Mouse (Mus musculus): ENCODE data around the gene Plppr2.

Plppr2 gene

DNA sequence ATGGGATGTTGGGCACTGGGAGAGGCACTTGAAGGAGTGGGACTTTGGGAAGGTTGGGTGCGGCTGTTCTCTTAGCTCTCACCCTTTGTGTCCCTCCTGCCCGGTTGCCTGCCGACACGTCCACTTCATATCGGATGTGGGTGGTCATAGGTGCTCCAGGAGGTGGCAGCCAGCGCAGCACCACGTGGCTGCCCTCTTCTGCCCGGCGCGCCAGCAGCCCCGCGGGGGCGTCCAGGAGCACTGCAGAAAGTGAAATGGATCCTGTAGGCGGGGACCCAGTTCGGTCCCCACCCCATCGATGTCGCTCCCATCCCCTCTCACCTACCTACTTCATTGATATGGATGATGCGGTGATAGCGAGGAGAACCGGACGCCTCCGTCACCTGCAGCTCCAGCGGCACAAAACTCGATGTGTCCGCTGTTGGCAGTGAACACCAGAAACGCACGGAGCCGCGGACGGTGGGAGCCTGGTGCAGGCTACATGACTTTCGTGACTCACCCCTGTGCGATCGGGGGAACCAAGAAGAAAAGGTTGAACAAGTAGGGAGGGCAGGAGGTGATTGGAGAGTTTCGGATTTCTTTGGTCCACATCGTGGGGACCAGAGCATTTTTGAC is 24.6 kb downstream of the Plppr2 start:
- peak; percentile 8 for ATAC-seq (ENCODE audit: low TSS enrichment)

- ATAC-seq (ENCODE audit: low TSS enrichment), result peak; percentile 11; the same call in 1 of the 2 replicates
Measured at GRCm38 (mm10) chr9:21962010-21962409, 25.2 kb downstream of the Plppr2 start.

GRCm38 (mm10) chr9:21962416-21963059 is 25.7 kb downstream of the Plppr2 start:
- ATAC-seq (ENCODE audit: low TSS enrichment), result peak; percentile 72

DNA sequence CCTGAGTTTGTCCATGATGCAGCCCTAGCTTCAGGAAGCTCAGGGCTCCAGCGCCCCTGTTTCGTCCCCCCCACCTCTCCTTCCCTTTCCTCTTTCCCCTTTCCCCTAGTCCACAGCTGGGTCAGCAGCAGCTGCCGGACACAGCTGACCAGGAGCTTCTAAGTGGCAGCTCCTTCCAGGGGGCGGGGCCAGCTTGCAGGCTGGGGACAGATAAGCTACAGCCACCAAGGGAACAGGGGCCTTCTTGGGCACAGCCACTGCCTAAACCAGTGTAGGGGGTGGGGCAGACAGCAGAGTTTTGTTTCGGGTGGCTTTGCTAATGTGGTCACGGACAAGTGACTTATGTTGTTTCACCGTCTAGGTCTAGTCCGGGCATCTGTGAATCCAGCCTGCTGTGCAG is 26.6 kb downstream of the Plppr2 start, which contains the start of gene Epor:
Epor (minus strand) TSS at position 90 of the 400 bp plus-strand sequence.
- no peak for ATAC-seq (ENCODE audit: low TSS enrichment)

DNA sequence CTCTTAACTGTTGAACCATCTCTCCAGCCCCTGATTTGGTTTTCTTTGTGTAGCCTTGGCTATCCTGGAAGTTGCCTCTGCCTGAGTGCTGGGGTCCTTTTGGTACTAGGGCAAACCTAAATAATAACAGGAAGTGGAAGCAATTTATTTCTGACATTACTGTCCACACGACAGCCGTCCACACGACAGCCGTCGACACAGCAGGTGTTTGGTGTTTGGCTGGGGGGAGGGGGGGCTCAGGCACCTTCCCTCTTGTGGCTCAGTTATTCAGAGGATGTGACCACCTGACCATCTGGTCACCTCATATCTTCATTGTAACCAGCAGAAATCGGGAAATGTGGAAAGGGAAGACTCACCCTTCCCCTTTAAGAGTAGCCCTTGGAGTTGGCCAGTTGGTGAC is 32.0 kb downstream of the Plppr2 start:
- no peak for ATAC-seq (ENCODE audit: low TSS enrichment)

DNA sequence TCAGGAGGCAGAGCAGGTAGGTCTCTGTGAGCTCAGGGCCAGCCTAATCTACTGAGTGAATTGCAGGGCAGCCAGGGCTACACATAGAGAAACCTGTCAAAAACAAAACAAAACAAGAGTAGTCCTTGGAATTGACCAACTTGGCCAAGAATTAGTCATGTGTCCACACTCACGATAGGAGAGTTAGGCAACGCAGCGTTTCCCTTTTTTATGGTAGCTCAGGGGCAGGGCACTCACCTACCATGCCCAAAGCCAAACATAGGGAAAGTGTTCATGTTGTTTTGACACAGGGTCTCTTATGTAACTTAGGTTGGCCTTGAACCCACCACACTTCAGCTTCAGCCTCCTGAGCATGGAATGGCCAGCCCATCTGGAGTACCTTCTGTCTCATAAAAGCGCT is 32.5 kb downstream of the Plppr2 start:
- no peak for ATAC-seq (ENCODE audit: low TSS enrichment)

DNA sequence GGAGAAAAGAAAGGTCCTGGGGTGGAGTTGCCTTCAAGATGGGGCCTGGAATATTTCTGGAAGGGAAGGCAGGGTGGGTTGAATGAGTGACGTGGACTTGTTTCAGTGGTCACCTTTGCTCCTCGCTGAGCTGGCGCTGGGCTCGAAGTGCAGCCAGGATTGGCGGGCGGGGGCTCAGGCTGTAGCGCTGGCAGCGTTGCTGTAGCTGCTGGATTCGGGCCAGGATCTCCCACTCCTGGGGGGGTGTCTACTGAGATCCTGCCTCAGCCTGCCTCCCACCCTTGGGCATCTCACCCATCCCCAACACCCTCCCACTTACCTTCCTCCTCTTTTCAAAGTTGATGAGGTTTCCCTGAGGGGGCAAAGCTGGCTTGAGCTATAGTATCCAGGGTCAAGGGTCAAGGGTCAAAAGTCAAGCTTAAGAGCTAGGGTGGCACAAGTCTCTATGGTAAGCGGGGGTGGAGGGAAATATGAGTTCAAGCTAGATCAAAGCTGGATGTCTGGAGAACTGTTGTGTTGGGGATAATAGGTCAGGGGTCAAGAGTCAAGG is 39.9 kb downstream of the Plppr2 start:
- ATAC-seq (ENCODE audit: low TSS enrichment), result no peak

GRCm38 (mm10) chr9:21977331-21977730 is 40.5 kb downstream of the Plppr2 start:
- ATAC-seq (ENCODE audit: low TSS enrichment), result no peak

GRCm38 (mm10) chr9:21977972-21978371 is 41.1 kb downstream of the Plppr2 start:
- ATAC-seq (ENCODE audit: low TSS enrichment), result no peak

DNA sequence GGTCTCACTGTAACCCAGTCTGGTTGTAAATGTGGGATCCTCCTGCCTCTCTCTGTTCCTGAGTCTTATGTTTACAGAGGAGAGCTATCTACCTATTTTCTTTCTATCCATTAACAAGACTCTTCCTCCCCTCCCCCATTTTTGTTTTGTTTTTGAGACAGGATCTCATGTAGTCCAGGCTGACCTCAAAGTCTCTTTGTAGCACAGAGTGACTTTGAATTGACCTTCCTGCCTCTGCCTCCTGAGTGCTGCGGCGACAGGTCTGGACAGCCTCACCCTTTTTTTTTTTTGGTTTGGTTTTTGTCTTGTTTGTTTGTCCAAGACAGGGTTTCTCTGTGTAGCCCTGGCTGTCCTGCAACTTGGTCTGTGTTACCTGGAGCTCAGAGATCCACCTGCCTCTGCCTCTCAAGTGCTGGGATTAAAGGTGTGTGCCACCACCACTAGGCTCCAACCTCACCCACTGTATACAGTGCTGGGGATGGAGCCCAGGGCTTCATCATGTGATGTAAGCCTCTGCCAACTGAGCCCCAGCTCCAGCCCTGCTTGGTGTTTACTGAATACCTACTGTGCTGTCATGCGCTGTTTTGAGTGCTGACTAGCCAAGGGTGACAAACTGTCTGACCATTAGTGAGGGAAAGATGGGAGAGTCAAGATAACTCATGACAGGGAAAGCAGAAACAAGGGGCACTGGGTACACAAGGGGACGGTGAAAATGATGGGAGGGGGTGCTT is 41.7 kb downstream of the Plppr2 start:
- ATAC-seq (ENCODE audit: low TSS enrichment), result no peak

DNA sequence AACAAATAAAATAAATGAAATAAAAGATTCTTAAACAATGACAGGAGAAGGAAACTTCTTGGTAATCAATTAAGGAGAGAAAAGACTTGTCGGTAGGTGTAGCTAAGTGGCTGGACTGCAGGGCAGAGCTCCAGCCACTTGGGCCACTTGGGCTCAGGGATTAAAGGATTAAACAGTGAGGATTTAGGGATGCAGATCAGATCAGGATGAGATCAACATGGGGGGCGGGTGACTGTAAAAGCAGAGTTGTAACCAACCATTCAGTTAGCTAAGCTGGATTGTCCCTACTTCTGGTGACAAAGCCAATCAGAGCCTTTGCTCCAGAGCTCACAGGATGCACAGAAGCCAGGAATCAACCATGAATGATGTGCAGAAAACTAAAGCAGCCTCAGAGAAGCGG is 47.1 kb downstream of the Plppr2 start:
- no peak for ATAC-seq (ENCODE audit: low TSS enrichment)

GRCm38 (mm10) chr9:21987592-21988342 is 50.9 kb downstream of the Plppr2 start:
- no peak for ATAC-seq (ENCODE audit: low TSS enrichment)

DNA sequence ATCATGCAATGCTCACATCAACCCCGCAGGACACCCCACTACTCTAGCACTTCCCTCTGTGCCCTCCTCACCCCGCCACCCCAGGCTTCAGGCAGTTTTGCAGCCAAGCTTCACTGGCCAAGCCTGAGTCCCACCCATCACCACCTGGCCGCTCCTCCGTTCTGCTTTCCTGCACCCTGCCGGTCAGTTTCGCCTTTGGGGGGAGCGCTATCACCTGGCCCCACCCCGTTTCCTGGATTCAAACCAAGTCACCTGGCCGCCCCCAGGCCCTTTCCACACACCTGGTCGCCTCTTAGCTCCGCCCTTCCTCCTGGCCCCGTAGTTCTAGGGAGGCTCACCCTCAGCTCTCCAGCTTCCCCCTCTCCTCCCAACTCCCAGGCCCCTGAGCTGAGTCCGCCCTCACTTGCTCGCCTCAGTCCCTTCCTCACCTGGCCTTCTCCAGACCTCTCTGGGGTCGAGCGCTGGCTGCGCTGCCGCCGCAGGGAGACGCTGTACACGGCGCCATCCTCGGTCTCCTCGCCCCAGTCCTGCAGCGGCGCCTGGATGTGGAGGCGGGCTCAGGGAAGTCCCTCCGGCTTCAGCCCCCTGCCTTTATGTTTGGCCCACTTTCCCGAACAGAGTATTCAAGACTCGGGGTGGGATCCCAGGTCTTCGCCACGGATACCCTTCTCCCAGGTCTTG is 51.7 kb downstream of the Plppr2 start:
- ATAC-seq (ENCODE audit: low TSS enrichment), result peak; percentile 73

DNA sequence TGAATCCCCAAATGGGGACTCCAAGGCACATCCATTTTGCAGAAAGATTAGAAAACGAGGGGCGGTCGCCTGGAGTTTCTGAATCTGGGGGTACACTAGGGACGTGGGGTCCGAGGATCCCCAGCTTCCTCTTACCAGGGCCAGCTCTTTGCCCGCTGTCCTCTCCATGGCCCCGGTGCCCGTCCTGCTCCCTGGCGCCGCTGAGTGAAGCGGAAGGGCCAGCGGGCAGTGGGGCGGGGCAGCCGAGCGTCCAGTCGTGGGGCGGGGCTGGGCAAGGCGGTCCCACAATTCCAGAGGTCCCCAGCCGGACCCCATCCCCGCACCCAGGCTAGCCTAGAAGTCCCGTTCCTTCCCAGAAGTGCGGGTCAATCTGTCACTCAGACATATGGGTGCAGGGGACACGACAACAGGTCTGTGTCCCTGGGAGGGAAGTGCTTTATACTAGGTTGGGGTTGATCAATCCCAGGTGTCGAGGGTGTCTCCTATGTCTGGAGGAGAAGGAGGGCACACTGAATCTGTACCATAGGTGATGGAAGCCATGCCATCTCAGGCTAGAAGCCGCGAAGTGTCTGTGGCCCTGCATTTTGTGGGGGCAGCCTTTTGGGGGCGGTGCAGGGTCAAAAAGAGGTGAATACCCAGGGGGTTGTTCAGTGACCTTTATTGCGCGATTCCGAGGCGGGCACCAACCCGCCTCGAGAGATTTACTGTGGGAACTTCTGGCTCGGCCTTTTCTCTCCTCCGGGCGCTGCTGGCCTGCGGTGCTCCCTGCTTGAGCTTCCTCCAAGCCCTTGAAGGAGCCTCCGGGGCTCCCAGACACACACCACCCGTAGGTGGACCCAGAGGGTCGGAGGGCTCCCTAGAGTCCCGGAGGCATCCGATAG is 52.6 kb downstream of the Plppr2 start, which contains the start of gene Rgl3:
Rgl3 (minus strand) TSS at position 217 of the 881 bp plus-strand sequence.
- ATAC-seq (ENCODE audit: low TSS enrichment), result no peak

GRCm38 (mm10) chr9:21992227-21992626 is 55.4 kb downstream of the Plppr2 start:
- no peak for ATAC-seq (ENCODE audit: low TSS enrichment)

DNA sequence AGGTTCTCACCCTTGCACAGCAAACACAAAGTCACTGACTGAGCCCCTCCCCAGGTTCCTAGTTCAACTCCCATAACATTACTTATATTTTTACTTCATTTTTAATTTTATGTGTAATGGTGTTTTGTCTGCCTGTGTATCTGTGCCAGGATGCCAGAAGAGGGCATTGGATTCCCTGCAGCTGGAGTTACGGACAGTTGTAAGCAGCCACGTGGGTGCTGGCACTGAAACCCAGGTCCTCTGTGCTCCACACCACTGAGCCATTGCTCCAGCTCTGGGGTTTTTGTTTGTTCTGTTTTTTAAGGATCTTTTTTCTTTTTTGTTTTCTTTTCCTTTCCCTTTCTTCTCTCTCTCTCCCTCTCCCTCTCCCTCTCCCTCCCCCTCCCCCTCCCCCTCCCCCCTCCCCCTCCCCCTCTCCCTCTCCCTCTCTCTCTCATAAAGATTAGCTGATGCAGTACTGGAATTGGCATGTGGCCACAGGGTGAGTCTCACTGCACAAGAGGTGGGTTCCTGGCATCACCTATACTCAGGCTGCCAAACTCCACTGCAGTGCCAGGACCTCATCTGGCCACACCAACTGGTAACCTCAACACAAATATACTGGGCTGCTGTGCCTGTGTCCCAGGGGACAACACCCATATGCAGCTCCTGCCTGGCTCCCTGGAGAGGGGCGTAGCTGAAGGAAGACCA is 59.5 kb downstream of the Plppr2 start:
- ATAC-seq (ENCODE audit: low TSS enrichment), result no peak
